Mouse (Mus musculus): ENCODE measurements around the gene Fbxo9. TPM values are rescaled to one million over a fixed set of nuclear protein-coding genes. Genes with fewer than 3 reads are reported as not detected.

The Fbxo9 gene
- polyA plus RNA-seq, 1 experiment, result 15.7 TPM

DNA sequence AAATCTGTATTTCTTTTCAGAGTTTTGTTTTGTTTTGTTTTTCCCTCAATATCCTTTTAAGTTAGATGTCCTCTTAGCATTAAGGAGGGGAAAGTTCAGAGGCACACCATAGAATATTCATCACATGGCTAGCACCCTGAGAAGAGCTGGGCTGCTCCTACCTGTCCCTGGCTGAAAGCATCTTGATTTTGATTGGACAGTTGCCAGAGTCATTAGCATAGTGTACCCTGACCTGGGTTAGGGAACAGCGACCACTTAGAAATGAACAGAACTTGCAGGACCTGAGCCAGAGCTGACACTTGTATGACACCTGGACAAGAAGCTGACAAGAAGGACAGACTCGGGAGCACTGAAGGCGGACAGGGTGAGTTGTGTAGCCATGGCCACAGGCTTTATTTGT is 57.2 kb downstream of the Fbxo9 start, which contains the start of gene Gcm1:
Gene Gcm1, plus strand, starts transcription at position 248 of the 400 bp plus-strand sequence.
- H3K79me2 ChIP-seq (ENCODE audit: control insufficient read depth, insufficient read depth), result no peaks in the 10 kb centered on the region
- H3ac ChIP-seq (ENCODE audit: control insufficient read depth, insufficient read length), result no peak within 1 kb of the TSS
- no peaks in the 10 kb centered on the region for H3K27me3 ChIP-seq (ENCODE audit: control insufficient read depth, insufficient read depth, insufficient read length)
- no peak within 1 kb of the TSS for H3K4me3 ChIP-seq
- H3K4me2 ChIP-seq (ENCODE audit: low read depth), result no peak within 1 kb of the TSS
- TF ChIP-seq MAX (IDR thresholded peaks at IDR 0.05; ENCODE audit: low read depth) (no peak), POLR2A (IDR thresholded peaks at IDR 0.05; ENCODE audit: insufficient read length, low read depth) (no peak), E2F4 (IDR thresholded peaks at IDR 0.05; ENCODE audit: insufficient read depth) (no peak), SRF (IDR thresholded peaks at IDR 0.05; ENCODE audit: control insufficient read depth, insufficient read length, low read depth) (no peak), CEBPB (IDR thresholded peaks at IDR 0.05; ENCODE audit: insufficient read depth, poor library complexity, severe bottlenecking) (no peak), MYOG (IDR thresholded peaks at IDR 0.05; ENCODE audit: control insufficient read depth in 1 of 3, insufficient read depth in 1 of 3, insufficient read length in 2 of 3, low read depth in 2 of 3) (no peak), REST (IDR thresholded peaks at IDR 0.05; ENCODE audit: insufficient read depth, insufficient read length) (no peak), USF1 (IDR thresholded peaks at IDR 0.05; ENCODE audit: low read depth) (no peak), TCF3 (IDR thresholded peaks at IDR 0.05; ENCODE audit: insufficient read length, low read depth) (no peak)
- no peaks in the 10 kb centered on the region for H3K36me3 ChIP-seq (ENCODE audit: control insufficient read depth, insufficient read depth)

DNA sequence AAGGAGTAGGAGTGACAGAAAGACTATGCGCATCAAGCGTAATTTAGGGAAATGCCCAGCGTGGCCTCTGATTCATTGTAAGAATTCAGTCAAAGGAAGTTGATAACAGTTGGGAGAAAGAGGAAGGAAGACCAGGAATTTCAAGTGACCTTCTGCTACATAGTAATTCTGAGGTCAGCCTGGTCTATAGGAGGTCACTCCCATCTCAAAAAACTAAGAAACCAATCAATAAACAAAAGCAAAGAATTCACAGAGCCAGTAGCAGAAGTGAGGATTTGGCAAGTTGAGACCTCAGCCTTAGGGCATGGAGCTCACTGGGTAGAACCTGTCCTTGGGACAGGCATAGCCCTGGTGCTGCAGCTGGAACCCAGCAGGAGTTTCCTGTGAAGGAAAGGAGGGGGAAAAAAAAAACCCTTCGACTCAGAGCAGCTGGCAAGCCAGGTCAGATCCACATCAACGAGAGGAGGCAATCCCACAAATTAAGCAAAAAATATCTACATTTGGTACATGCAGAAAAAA is 58.4 kb downstream of the Fbxo9 start:
- Histone ChIP-seq H3ac (ENCODE audit: control insufficient read depth, insufficient read length) (no peak overlapping the region), H3K36me3 (ENCODE audit: control insufficient read depth, insufficient read depth) (no peaks in the 10 kb centered on the region), H3K4me2 (ENCODE audit: low read depth) (no peak overlapping the region), H3K27me3 (ENCODE audit: control insufficient read depth, insufficient read depth, insufficient read length) (no peaks in the 10 kb centered on the region), H3K4me3 (no peak overlapping the region), H3K79me2 (ENCODE audit: control insufficient read depth, insufficient read depth) (no peaks in the 10 kb centered on the region)
- TF ChIP-seq MYOD1 (IDR thresholded peaks at IDR 0.05; ENCODE audit: control insufficient read depth in 1 of 3, insufficient read length in 2 of 3, low read depth in 2 of 3) (no peak), POLR2AphosphoS2 (IDR thresholded peaks at IDR 0.05; ENCODE audit: insufficient read length, low read depth) (no peak), TCF12 (IDR thresholded peaks at IDR 0.05; ENCODE audit: insufficient read depth, poor library complexity, severe bottlenecking) (no peak), E2F4 (IDR thresholded peaks at IDR 0.05; ENCODE audit: insufficient read depth) (no peak)

DNA sequence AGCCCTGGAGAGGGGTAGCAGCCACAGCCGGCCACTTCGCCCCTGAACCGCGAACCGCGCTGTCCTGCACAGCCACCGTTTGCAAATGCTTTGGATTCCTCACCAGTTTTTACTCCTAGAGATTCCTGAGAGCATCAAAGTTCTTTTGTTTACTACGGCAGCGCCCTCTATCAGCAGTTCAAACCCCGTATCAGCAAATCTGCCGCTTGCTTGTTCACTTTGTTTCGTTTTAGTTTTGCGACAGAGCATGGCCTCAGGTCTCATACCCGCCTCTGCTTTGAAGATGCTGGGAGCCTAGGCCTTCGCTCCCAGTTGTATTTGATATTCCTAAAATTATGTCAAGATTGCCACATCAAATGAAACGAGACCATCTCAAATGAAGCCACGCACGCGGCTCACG is 62.1 kb downstream of the Fbxo9 start:
- Histone ChIP-seq H3K36me3 (ENCODE audit: control insufficient read depth, insufficient read depth) (no peaks in the 10 kb centered on the region), H3K4me2 (ENCODE audit: low read depth) (no peak overlapping the region), H3K4me3 (no peak overlapping the region), H3ac (ENCODE audit: control insufficient read depth, insufficient read length) (no peak overlapping the region), H3K79me2 (ENCODE audit: control insufficient read depth, insufficient read depth) (no peaks in the 10 kb centered on the region), H3K27me3 (ENCODE audit: control insufficient read depth, insufficient read depth, insufficient read length) (no peaks in the 10 kb centered on the region)
- no peak for TF ChIP-seq TCF3 (IDR thresholded peaks at IDR 0.05; ENCODE audit: insufficient read length, low read depth)
- TF ChIP-seq REST (IDR thresholded peaks at IDR 0.05; ENCODE audit: insufficient read depth, insufficient read length), result no peak
- no peak for TF ChIP-seq USF1 (IDR thresholded peaks at IDR 0.05; ENCODE audit: low read depth)
- TF ChIP-seq MYOD1 (IDR thresholded peaks at IDR 0.05; ENCODE audit: control insufficient read depth in 1 of 3, insufficient read length in 2 of 3, low read depth in 2 of 3), result no peak
- no peak for TF ChIP-seq SRF (IDR thresholded peaks at IDR 0.05; ENCODE audit: control insufficient read depth, insufficient read length, low read depth)
- TF ChIP-seq CEBPB (IDR thresholded peaks at IDR 0.05; ENCODE audit: insufficient read depth, poor library complexity, severe bottlenecking), result no peak
- TF ChIP-seq MAX (IDR thresholded peaks at IDR 0.05; ENCODE audit: low read depth), result no peak
- TF ChIP-seq TCF12 (IDR thresholded peaks at IDR 0.05; ENCODE audit: insufficient read depth, poor library complexity, severe bottlenecking), result no peak
- TF ChIP-seq E2F4 (IDR thresholded peaks at IDR 0.05; ENCODE audit: insufficient read depth), result no peak
- TF ChIP-seq MYOG (IDR thresholded peaks at IDR 0.05; ENCODE audit: control insufficient read depth in 1 of 3, insufficient read depth in 1 of 3, insufficient read length in 2 of 3, low read depth in 2 of 3), result no peak
- no peak for TF ChIP-seq POLR2AphosphoS2 (IDR thresholded peaks at IDR 0.05; ENCODE audit: insufficient read length, low read depth)
- no peak for TF ChIP-seq POLR2A (IDR thresholded peaks at IDR 0.05; ENCODE audit: insufficient read length, low read depth)

DNA sequence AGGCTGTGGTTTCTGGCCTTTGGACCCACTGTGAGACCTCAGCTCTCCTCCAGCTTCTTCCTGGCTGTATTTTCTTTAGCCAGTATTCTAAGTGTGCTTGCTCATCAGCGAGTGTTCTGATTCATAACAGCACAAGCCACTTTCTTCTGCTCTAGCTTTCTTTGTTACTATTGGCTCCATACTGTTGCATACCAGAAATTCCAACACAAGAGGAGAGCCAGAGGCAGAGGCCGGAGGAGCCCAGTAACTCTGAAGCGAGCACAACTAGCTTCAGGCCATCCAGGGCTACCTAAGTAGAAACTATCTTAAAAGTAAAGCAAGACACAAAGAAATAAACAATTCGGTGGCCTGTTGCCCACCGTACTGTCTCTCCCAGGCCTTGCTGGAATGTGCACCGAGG is 63.7 kb downstream of the Fbxo9 start:
- Histone ChIP-seq H3K4me3 (no peak overlapping the region), H3K79me2 (ENCODE audit: control insufficient read depth, insufficient read depth) (no peaks in the 10 kb centered on the region), H3K36me3 (ENCODE audit: control insufficient read depth, insufficient read depth) (no peaks in the 10 kb centered on the region), H3K4me2 (ENCODE audit: low read depth) (no peak overlapping the region), H3K27me3 (ENCODE audit: control insufficient read depth, insufficient read depth, insufficient read length) (no peaks in the 10 kb centered on the region), H3ac (ENCODE audit: control insufficient read depth, insufficient read length) (no peak overlapping the region)
- TF ChIP-seq TCF12 (IDR thresholded peaks at IDR 0.05; ENCODE audit: insufficient read depth, poor library complexity, severe bottlenecking) (no peak), SRF (IDR thresholded peaks at IDR 0.05; ENCODE audit: control insufficient read depth, insufficient read length, low read depth) (no peak), POLR2AphosphoS2 (IDR thresholded peaks at IDR 0.05; ENCODE audit: insufficient read length, low read depth) (no peak), USF1 (IDR thresholded peaks at IDR 0.05; ENCODE audit: low read depth) (no peak), MYOG (IDR thresholded peaks at IDR 0.05; ENCODE audit: control insufficient read depth in 1 of 3, insufficient read depth in 1 of 3, insufficient read length in 2 of 3, low read depth in 2 of 3) (no peak), MAX (IDR thresholded peaks at IDR 0.05; ENCODE audit: low read depth) (no peak), MYOD1 (IDR thresholded peaks at IDR 0.05; ENCODE audit: control insufficient read depth in 1 of 3, insufficient read length in 2 of 3, low read depth in 2 of 3) (no peak), E2F4 (IDR thresholded peaks at IDR 0.05; ENCODE audit: insufficient read depth) (no peak), CEBPB (IDR thresholded peaks at IDR 0.05; ENCODE audit: insufficient read depth, poor library complexity, severe bottlenecking) (no peak), TCF3 (IDR thresholded peaks at IDR 0.05; ENCODE audit: insufficient read length, low read depth) (no peak), POLR2A (IDR thresholded peaks at IDR 0.05; ENCODE audit: insufficient read length, low read depth) (no peak), REST (IDR thresholded peaks at IDR 0.05; ENCODE audit: insufficient read depth, insufficient read length) (no peak)
